Mouse (Mus musculus): Measurements from ENCODE around the gene AC124108.1. TPM values are rescaled to one million over a fixed set of nuclear protein-coding genes. Genes with fewer than 3 reads are reported as not detected.

Gene AC124108.1
- polyA plus RNA-seq, 1 experiment from 2014 or later, result 0.43 TPM

DNA sequence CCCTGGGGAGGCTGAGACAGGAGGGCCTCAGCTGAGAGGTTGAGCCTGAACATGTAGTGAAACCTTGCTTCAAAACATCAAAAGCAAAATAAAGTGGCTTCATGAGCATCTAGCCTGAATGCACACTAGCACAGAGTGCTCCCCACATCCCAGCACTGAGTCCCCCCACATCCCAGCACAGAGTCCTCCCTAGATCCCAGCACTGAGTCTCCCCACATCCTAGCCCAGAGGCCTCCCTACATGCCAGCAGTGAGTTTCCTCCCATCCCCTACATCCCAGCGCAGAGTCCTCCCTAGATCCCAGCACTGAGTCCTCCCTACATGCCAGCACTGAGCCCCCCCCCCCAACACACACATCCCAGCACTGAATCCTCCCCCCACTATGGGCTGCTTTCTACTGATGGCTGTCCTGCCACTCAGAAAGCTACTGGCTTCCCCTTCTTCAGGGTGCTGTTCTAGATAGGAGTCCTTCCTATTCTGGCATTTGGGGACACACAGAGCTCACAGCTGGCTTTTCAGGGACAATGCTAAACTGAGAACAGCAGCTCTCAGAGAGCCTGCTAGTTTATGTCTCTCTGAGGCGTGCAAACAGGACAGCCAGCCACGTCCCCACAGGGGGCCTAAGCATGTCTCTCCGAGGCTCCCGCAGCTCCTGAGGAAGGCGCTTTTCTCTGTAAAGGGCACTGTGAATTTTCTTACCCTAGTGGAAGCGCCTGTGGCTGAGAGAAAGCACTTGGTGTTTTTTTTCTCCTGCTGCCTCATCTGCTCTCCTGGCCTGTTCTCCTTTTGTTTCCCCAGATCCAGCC, 40.4 kb downstream of the AC124108.1 start:
- no peaks in the 10 kb centered on the region for H3K9me3 ChIP-seq
- H3K4me2 ChIP-seq (replicated peaks), result no peak overlapping the region
- no peak for ATAC-seq (ENCODE audit: insufficient number of reproducible peaks, insufficient read depth, low FRiP score, low TSS enrichment)
- 0 out of 2 replicates have a peak, but pooled peaks cover 3% of the 10 kb centered on the region for H3K27me3 ChIP-seq
- no peak overlapping the region for H3K27ac ChIP-seq
- no peak overlapping the region for H3K9ac ChIP-seq
- H3K36me3 ChIP-seq, result no peaks in the 10 kb centered on the region
- 40% methylated on average over 7 of the region's 7 CpGs for WGBS
- H3K4me1 ChIP-seq, result no peaks in the 10 kb centered on the region
- no peak overlapping the region for H3K4me3 ChIP-seq

DNA sequence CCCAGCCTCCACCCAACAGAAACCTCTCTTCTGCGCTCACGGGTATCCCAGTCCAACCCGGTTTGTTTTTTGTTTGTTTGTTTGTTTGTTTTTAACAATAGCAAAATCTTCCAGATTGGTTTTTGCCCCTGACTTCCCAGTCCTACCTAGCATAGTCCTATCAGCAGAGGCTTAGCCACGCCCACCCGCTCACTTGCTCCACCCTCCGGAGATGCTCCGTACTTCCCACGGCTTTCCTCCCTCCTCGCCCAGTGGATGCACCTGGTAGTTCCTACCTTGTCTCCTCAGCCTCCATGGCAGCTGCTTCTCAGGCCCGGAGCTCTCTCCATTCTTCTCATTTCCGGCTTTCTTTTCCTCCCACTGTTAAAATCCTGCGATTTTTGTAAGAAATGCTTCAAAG, 42.3 kb downstream of the AC124108.1 start:
- Histone ChIP-seq H3K27me3 (0 out of 2 replicates have a peak, but pooled peaks cover 7% of the 10 kb centered on the region), H3K9me3 (no peaks in the 10 kb centered on the region), H3K4me1 (no peaks in the 10 kb centered on the region), H3K9ac (no peak overlapping the region), H3K27ac (no peak overlapping the region), H3K36me3 (no peaks in the 10 kb centered on the region), H3K4me3 (no peak overlapping the region), H3K4me2 (replicated peaks) (no peak overlapping the region)
- no peak for ATAC-seq (ENCODE audit: insufficient number of reproducible peaks, insufficient read depth, low FRiP score, low TSS enrichment)
- 18% methylated on average over 12 of the region's 12 CpGs for WGBS

DNA sequence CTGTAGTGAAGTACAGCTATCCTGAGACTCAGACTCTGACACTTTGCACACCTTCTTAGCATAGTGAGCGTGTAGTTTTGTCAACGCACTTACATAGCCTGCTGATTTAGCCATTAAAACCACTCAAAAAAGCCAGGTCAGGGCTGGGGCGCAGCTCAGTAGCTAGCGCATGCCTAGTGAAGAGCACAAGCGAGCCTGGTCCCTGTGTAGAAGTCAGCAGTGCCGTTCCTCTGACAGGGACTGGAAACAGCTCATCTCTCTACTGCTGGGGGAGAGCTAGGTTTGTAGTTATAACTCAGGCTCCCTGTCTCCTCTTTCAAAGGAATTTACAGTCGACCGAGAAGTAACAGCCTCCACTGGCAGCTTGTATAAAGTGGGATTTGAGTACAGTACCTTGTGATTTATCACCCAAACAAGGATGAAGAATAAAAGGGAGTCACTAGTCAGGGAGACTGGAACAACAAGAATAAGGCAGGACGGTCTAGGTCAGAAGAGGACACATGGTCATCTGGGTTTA, 43.6 kb downstream of the AC124108.1 start:
- Histone ChIP-seq H3K4me3 (no peak overlapping the region), H3K9ac (no peak overlapping the region), H3K4me1 (no peaks in the 10 kb centered on the region), H3K36me3 (no peaks in the 10 kb centered on the region), H3K9me3 (no peaks in the 10 kb centered on the region), H3K4me2 (replicated peaks) (no peak overlapping the region), H3K27me3 (0 out of 2 replicates have a peak, but pooled peaks cover 7% of the 10 kb centered on the region), H3K27ac (no peak overlapping the region)
- WGBS, result 72% methylated on average over 9 of the region's 9 CpGs
- no peak for ATAC-seq (ENCODE audit: insufficient number of reproducible peaks, insufficient read depth, low FRiP score, low TSS enrichment)

DNA sequence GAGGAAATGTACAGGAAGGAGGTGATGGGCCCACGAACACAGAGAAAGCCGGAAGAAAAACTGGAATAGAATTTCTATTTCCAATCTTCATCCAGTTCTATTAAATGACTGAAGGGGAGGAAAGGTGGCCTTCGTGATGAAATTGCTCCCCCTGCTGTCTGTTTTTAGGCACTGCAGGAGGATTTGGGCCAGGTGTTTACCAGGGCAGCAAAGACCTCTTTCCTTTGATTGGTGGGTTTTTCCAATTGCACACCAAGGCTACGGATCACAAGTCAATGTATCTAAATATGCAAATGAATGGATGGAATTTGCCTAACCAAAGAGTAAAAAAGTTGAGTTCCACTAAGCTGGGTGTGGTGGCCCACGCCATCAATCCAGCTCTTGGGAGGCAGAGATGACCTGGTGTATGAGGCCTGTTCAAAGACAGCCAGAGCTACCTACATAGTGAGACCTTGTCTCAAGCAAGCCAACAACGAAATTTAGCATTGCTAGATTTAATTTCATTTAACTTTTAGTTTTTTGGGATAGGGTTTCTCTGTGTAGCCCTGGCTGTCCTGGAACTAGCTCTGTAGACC, 46.4 kb downstream of the AC124108.1 start:
- Histone ChIP-seq H3K4me1 (no peaks in the 10 kb centered on the region), H3K27me3 (0 out of 2 replicates have a peak, but pooled peaks cover 7% of the 10 kb centered on the region), H3K9me3 (no peaks in the 10 kb centered on the region), H3K36me3 (no peaks in the 10 kb centered on the region), H3K27ac (no peak overlapping the region), H3K4me3 (no peak overlapping the region), H3K4me2 (replicated peaks) (no peak overlapping the region), H3K9ac (no peak overlapping the region)
- no peak for ATAC-seq (ENCODE audit: insufficient number of reproducible peaks, insufficient read depth, low FRiP score, low TSS enrichment)
- 21% methylated on average over 6 of the region's 6 CpGs for WGBS

DNA sequence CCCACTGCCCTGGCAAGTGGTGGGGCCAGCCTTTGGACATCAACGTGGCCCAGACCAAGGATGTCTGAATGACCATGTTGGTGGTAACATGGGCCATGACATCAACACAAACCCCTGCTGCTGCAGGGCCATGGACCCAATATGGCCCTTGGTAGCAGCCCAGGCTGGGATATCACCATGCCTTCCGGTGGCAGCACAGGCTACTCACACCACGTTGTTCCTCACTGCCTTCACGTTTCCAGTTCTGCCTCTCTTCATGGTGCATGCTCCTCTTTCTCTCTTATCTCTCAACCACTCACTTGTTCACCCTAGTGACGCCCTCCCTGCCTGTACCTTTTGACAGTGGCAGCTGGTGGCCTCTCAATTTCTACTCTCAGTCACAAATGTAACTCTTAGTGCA, 53.8 kb downstream of the AC124108.1 start:
- no peaks in the 10 kb centered on the region for H3K27me3 ChIP-seq
- H3K27ac ChIP-seq, result no peak overlapping the region
- no peaks in the 10 kb centered on the region for H3K4me1 ChIP-seq
- H3K36me3 ChIP-seq, result no peaks in the 10 kb centered on the region
- ATAC-seq (ENCODE audit: insufficient number of reproducible peaks, insufficient read depth, low FRiP score, low TSS enrichment), result no peak
- H3K9me3 ChIP-seq, result no peaks in the 10 kb centered on the region
- H3K9ac ChIP-seq, result no peak overlapping the region
- WGBS, result 72% methylated on average over 5 of the region's 5 CpGs
- no peak overlapping the region for H3K4me3 ChIP-seq
- H3K4me2 ChIP-seq (replicated peaks), result no peak overlapping the region

DNA sequence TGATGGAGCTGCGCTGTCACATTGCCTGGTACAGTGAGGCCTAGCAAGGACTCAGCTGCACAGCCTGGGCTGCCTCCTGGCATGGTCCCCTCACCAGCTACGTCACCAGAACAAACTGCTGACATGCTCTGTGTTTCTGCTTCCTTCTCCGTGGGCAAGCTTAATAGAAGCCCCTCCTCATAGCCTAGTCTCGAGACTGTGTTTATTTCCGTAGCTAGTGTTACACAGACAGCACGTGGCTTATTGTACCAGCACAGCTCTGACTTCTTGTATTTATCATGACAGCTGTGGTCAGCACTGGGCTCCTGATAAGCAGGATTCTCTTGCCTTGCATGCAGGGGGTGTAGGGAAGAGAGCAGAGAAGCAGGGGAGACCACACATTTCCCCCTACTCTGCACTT, 54.9 kb downstream of the AC124108.1 start:
- no peaks in the 10 kb centered on the region for H3K36me3 ChIP-seq
- 62% methylated on average over 6 of the region's 6 CpGs for WGBS
- no peak overlapping the region for H3K9ac ChIP-seq
- no peaks in the 10 kb centered on the region for H3K4me1 ChIP-seq
- H3K27me3 ChIP-seq, result no peaks in the 10 kb centered on the region
- no peak overlapping the region for H3K27ac ChIP-seq
- H3K4me2 ChIP-seq (replicated peaks), result no peak overlapping the region
- H3K4me3 ChIP-seq, result no peak overlapping the region
- ATAC-seq (ENCODE audit: insufficient number of reproducible peaks, insufficient read depth, low FRiP score, low TSS enrichment), result no peak
- H3K9me3 ChIP-seq, result no peaks in the 10 kb centered on the region

DNA sequence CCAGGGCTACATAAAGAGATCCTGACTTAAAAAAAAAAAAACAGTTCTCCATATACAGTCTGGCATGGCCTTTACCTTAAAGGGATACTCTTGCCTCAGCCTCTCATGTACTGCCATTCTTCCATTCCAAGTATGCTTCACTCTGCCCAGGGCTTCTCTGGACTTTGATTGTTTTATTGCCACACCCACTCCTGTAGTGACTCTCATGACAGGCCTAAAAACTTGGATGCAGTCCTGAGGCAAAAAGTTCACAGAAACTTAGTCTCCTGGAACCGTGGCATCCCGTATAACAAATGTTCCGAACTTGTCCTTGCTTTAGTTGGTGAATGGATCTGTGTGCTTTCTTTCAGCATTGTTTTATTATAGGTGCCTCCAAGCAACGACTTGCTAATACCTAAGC, 55.4 kb downstream of the AC124108.1 start:
- no peak overlapping the region for H3K27ac ChIP-seq
- H3K4me2 ChIP-seq (replicated peaks), result no peak overlapping the region
- no peaks in the 10 kb centered on the region for H3K9me3 ChIP-seq
- 89% methylated on average over 4 of the region's 4 CpGs for WGBS
- no peaks in the 10 kb centered on the region for H3K36me3 ChIP-seq
- no peaks in the 10 kb centered on the region for H3K27me3 ChIP-seq
- ATAC-seq (ENCODE audit: insufficient number of reproducible peaks, insufficient read depth, low FRiP score, low TSS enrichment), result no peak
- H3K4me3 ChIP-seq, result no peak overlapping the region
- H3K4me1 ChIP-seq, result no peaks in the 10 kb centered on the region
- H3K9ac ChIP-seq, result no peak overlapping the region

DNA sequence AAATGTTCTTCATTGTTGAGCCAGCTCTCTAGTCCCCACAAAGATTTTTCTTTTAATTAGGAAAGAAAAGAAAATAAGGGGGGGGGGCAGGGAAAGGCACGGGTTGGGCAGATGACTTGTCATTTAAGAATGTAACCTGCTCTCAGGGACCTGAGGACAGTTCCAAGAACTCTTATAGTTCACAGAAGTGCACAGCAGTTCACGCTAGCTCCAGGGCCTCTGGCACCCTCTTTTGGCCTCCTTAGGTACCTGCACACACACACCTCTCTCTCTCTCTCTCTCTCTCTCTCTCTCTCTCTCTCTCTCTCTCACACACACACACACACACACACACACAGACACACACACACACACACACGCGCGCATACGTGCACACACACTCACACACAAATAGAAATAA, 63.2 kb downstream of the AC124108.1 start:
- H3K4me1 ChIP-seq, result no peaks in the 10 kb centered on the region
- no peaks in the 10 kb centered on the region for H3K27me3 ChIP-seq
- H3K36me3 ChIP-seq, result no peaks in the 10 kb centered on the region
- H3K9me3 ChIP-seq, result no peaks in the 10 kb centered on the region
- ATAC-seq (ENCODE audit: insufficient number of reproducible peaks, insufficient read depth, low FRiP score, low TSS enrichment), result no peak
- H3K4me2 ChIP-seq (replicated peaks), result no peak overlapping the region
- WGBS, result 85% methylated on average over 6 of the region's 6 CpGs
- H3K4me3 ChIP-seq, result no peak overlapping the region
- H3K9ac ChIP-seq, result no peak overlapping the region
- H3K27ac ChIP-seq, result no peak overlapping the region

MicroRNA genes within 50 kb of the gene (microRNA counts, 519-probe panel; counts per million panel counts)
- microRNA mmu-miR-135b, result 3,516 counts per million, percentile 74 among the panel's probes with 10 or more counts

Small RNA genes lying within 50 kb of the gene (microRNA-seq; reads per million reads assigned to microRNA genes)
- gene Mir135b, result 854 reads per million, percentile 75 among the genes with 10 or more reads in this experiment

Other genes with a start within 250 kb of the AC124108.1 start
- gene Slc45a3, start 228.5 kb upstream of the AC124108.1 start, polyA plus RNA-seq (2016; fragmentation: Nextera tagmentation; extraction: Ambion mirVana), result 3.8 and 3.9 TPM in 2 replicates
- gene Elk4, start 183.8 kb upstream of the AC124108.1 start, polyA plus RNA-seq (2016; fragmentation: Nextera tagmentation; extraction: Ambion mirVana), result 18.1 and 18.7 TPM in 2 replicates
- 13.0 and 14.9 TPM in 2 replicates for gene Mfsd4a, start 123.4 kb upstream of the AC124108.1 start, polyA plus RNA-seq (2016; fragmentation: Nextera tagmentation; extraction: Ambion mirVana)
- 2.9 and 3.3 TPM in 2 replicates for gene Cdk18, start 51.8 kb upstream of the AC124108.1 start, polyA plus RNA-seq (2016; fragmentation: Nextera tagmentation; extraction: Ambion mirVana)
- 1.5 and 2.0 TPM in 2 replicates for gene Lemd1, start within 50 bp of the AC124108.1 start, polyA plus RNA-seq (2016; fragmentation: Nextera tagmentation; extraction: Ambion mirVana)
- gene Gm10188, start 38.3 kb downstream of the AC124108.1 start, polyA plus RNA-seq (2016; fragmentation: Nextera tagmentation; extraction: Ambion mirVana), result not detected in 2 replicates
- gene Klhdc8a, start 107.2 kb downstream of the AC124108.1 start, polyA plus RNA-seq (2016; fragmentation: Nextera tagmentation; extraction: Ambion mirVana), result 0.47 and 0.87 TPM in 2 replicates
- 6.3 TPM in 2 replicates for gene Nuak2, start 124.7 kb downstream of the AC124108.1 start, polyA plus RNA-seq (2016; fragmentation: Nextera tagmentation; extraction: Ambion mirVana)
- 22.0 and 22.1 TPM in 2 replicates for gene Tmcc2, start 199.8 kb downstream of the AC124108.1 start, polyA plus RNA-seq (2016; fragmentation: Nextera tagmentation; extraction: Ambion mirVana)
- 16.1 and 17.2 TPM in 2 replicates for gene Dstyk, start 226.1 kb downstream of the AC124108.1 start, polyA plus RNA-seq (2016; fragmentation: Nextera tagmentation; extraction: Ambion mirVana)

Measured in embryonic facial prominence, embryonic 12.5 days (tissue).